Mouse (Mus musculus) forebrain, embryonic 14.5 days (tissue): ENCODE results near the gene Pkd1l2. TPM values are rescaled to one million over a fixed set of nuclear protein-coding genes. Genes with fewer than 3 reads are reported as not detected.

ENCODE experiments used
- ATAC-seq: fragments of 200-750 bp; cut with Nextera tagmentation; 2 replicates; pipeline ENCODE4 v1.8.0; 2017; ENCODE audit warnings: mild to moderate bottlenecking, moderate library complexity
- DNase-seq: peaks from one replicate; pipeline ENCODE4 v3.0.0-alpha.2; 2015; ENCODE audit warnings: low spot score
- H3K27ac ChIP-seq: fragments of 300-500 bp; sonication (generic); 2 replicates; pipeline ENCODE4 v1.5.1; 2014; ENCODE audit warnings: low read depth, mild to moderate bottlenecking, control low read depth, low read length, moderate library complexity
- H3K27me3 ChIP-seq: fragments of 300-500 bp; sonication (generic); replicated peaks from 2 replicates; pipeline ENCODE4 v1.6.1; 2014; ENCODE audit warnings: low read length, control low read depth, mixed read lengths; ENCODE audit not compliant: control insufficient read depth, insufficient read depth
- H3K36me3 ChIP-seq: fragments of 300-500 bp; sonication (generic); 2 replicates; pipeline ENCODE4 v1.6.1; 2014; ENCODE audit warnings: low read length, control low read depth; ENCODE audit not compliant: control insufficient read depth, insufficient read depth
- H3K4me1 ChIP-seq: fragments of 300-500 bp; sonication (generic); 2 replicates; pipeline ENCODE4 v1.6.1; 2014; ENCODE audit warnings: antibody characterized with exemption, low read length, control low read depth; ENCODE audit not compliant: control insufficient read depth, insufficient read depth
- H3K4me2 ChIP-seq: fragments of 300-500 bp; sonication (generic); 2 replicates; pipeline ENCODE4 v1.6.1; 2014; ENCODE audit warnings: mild to moderate bottlenecking, control low read depth, low read length
- H3K4me3 ChIP-seq: fragments of 300-500 bp; sonication (generic); 2 replicates; pipeline ENCODE4 v1.5.1; 2014; ENCODE audit warnings: low read depth, low read length, control low read depth
- H3K9ac ChIP-seq: fragments of 300-500 bp; sonication (generic); 2 replicates; pipeline ENCODE4 v1.6.1; 2014; ENCODE audit warnings: mild to moderate bottlenecking, low read length, control low read depth, moderate library complexity
- H3K9me3 ChIP-seq: fragments of 300-500 bp; sonication (generic); replicated peaks from 2 replicates; pipeline ENCODE4 v1.6.1; 2016; ENCODE audit warnings: low read length, control low read depth, mixed read lengths; ENCODE audit not compliant: control insufficient read depth
- WGBS: fragments of 180-500 bp; shearing (Covaris S2); extraction: QIAGEN DNeasy Blood & Tissue Kit; methylation state at CpG from one replicate; pipeline ENCODE4 v1.1.7; 2014; 5-methylcytosine and 5-hydroxymethylcytosine counted together
- polyA plus RNA-seq: library from polyadenylated mRNA; unstranded; fragments of >200 nt; fragmentation: Nextera tagmentation; extraction: Ambion mirVana; gene quantifications from 2 replicates; pipeline ENCODE4 v1.2.1, GENCODE M21; 2014

Gene Pkd1l2
- polyA plus RNA-seq, 1 experiment from 2014 or later = not detected

DNA sequence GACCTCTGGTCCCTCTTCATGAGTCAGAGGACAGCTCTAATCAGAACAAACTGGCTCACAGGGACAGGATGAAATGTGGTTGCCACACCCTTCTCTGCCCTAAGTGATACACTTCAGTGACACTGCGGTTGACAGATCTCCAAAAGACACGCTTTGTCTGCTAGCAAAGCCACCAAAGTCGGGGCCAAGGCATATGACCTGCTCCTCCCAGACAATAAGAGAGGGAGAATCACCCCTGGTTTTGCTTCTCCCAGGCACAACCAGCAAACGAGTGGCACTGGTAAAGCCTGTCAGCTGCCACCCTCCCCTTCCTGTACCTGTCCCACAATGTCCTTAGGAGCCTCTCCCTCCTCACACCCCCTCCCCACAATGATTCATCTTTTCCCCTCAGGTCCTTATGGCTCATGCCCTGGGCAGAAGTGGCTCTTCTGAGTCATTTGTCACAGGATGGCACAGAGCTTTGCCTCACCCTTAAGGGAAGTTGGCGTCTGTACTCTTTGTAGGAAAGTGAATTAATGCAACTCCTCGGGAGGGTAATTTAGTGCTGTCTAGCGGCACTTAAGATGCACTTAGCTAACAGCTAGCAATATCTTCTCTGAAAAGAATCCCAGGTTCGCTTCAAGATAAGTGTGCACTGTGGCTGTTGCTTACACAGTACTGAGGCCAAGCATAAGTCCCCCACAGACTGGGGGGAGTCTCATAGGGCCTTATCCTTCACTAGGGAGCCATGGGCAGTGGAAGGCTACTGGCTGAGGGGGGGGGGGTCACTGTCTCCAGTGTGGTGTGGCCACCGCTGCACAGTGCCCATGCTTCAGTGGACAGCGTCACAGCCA lies 7.7 kb downstream of the Pkd1l2 start:
- WGBS = 81% methylated on average over 10 of the region's 10 CpGs
- H3K4me2 ChIP-seq = no peak overlapping the region
- no peaks in the 10 kb centered on the region for H3K4me1 ChIP-seq
- no peak overlapping the region for H3K9ac ChIP-seq
- DNase-seq (peak; percentile 20), ATAC-seq (no peak)
- H3K36me3 ChIP-seq = no peaks in the 10 kb centered on the region
- H3K27me3 ChIP-seq = no peaks in the 10 kb centered on the region
- no peak overlapping the region for H3K4me3 ChIP-seq
- no peaks in the 10 kb centered on the region for H3K9me3 ChIP-seq
- H3K27ac ChIP-seq = no peak overlapping the region

DNA sequence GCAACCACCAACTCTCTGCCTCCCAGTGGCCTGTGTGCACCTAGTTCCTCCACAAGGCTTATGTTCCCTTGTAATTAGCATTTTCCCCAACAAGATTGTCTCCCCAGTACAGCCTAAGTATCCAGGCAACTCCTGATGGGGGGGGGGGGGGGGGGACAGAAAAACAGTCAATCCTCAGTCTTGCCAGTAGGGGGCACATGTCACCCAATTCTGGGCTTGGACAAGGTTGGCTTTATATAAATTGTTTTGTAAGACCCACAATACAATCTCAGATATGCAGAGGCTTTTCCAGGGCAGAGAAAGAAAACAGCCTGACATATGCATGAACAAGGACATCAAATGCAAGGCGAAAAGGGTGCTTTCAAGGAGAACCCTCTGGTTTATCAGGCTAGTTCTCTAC lies 12.5 kb downstream of the Pkd1l2 start:
- ATAC-seq (no peak), DNase-seq (peak; percentile 24)
- Histone ChIP-seq H3K27ac (no peak overlapping the region), H3K36me3 (no peaks in the 10 kb centered on the region), H3K9ac (no peak overlapping the region), H3K27me3 (no peaks in the 10 kb centered on the region), H3K4me1 (no peaks in the 10 kb centered on the region), H3K4me3 (no peak overlapping the region), H3K4me2 (no peak overlapping the region), H3K9me3 (no peaks in the 10 kb centered on the region)
- WGBS = 87% methylated on average over 1 of the region's 1 CpGs

DNA sequence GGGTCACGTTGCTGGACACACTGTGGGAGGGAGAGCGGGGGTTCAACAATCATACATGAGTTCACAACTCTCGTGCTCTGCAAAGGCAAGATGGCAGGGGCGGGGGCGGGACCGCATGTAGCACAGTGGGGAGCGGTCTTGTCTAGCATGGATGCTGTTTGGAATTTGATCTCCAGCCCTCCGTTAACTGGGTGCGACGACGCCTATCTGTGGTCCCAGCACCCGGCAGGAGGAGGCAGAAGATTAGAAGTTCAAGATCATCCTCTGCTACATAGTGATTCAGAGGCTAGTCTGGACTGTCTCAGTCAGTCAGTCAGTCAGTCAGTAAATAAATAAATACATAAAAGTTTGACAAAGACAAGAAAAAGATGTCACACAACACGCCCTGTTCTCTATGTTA lies 14.0 kb downstream of the Pkd1l2 start:
- Histone ChIP-seq H3K9ac (no peak overlapping the region), H3K27ac (no peak overlapping the region), H3K4me1 (no peaks in the 10 kb centered on the region), H3K36me3 (no peaks in the 10 kb centered on the region), H3K4me2 (no peak overlapping the region), H3K4me3 (no peak overlapping the region), H3K27me3 (no peaks in the 10 kb centered on the region), H3K9me3 (no peaks in the 10 kb centered on the region)
- 84% methylated on average over 13 of the region's 13 CpGs for WGBS
- DNase-seq (no peak), ATAC-seq (no peak)

DNA sequence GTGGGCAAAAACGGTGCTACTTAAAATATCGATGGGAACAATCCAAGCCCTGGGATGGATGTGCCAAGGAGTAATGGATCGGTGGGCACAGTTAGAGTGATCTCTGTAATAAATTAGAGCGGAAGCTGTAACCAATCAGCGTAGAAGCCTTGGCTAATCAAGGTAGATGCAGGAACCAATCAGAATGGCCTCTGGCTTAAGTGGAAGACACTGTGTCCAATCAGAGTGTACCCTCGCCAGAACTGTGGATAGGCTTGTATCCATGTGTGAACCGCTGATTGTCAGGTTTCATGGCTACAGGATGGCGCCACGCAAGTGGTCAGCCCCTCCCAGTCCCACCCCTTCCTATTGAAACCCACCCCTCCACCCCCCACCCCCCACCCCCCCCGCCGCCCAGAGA lies 14.9 kb downstream of the Pkd1l2 start:
- Histone ChIP-seq H3K4me3 (no peak overlapping the region), H3K27me3 (no peaks in the 10 kb centered on the region), H3K4me1 (no peaks in the 10 kb centered on the region), H3K9ac (no peak overlapping the region), H3K4me2 (no peak overlapping the region), H3K27ac (no peak overlapping the region), H3K36me3 (no peaks in the 10 kb centered on the region), H3K9me3 (no peaks in the 10 kb centered on the region)
- ATAC-seq (no peak), DNase-seq (no peak)
- WGBS = 87% methylated on average over 11 of the region's 11 CpGs

DNA sequence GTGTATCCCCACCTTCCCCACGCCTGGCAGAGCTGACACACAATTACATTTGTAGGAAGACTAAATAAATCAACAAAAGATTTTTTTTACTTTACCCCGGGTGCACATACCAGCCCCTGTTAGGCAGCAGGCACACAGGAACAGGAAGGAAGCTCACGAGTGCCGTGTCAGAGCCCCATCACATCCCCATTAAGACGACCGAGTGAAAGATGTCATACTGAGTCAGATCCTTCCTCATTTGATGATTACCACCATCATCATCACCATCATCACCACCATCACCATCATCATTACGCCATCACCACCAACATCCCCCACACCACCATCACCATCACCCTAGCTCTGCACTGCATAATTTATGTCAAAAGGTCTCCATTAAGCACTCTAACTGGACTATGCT lies 15.3 kb downstream of the Pkd1l2 start:
- Histone ChIP-seq H3K27me3 (no peaks in the 10 kb centered on the region), H3K4me2 (no peak overlapping the region), H3K4me3 (no peak overlapping the region), H3K4me1 (no peaks in the 10 kb centered on the region), H3K36me3 (no peaks in the 10 kb centered on the region), H3K9ac (no peak overlapping the region), H3K9me3 (no peaks in the 10 kb centered on the region; the same call in 1 of the 2 replicates), H3K27ac (no peak overlapping the region)
- ATAC-seq (no peak), DNase-seq (no peak)
- 90% methylated on average over 7 of the region's 7 CpGs for WGBS

DNA sequence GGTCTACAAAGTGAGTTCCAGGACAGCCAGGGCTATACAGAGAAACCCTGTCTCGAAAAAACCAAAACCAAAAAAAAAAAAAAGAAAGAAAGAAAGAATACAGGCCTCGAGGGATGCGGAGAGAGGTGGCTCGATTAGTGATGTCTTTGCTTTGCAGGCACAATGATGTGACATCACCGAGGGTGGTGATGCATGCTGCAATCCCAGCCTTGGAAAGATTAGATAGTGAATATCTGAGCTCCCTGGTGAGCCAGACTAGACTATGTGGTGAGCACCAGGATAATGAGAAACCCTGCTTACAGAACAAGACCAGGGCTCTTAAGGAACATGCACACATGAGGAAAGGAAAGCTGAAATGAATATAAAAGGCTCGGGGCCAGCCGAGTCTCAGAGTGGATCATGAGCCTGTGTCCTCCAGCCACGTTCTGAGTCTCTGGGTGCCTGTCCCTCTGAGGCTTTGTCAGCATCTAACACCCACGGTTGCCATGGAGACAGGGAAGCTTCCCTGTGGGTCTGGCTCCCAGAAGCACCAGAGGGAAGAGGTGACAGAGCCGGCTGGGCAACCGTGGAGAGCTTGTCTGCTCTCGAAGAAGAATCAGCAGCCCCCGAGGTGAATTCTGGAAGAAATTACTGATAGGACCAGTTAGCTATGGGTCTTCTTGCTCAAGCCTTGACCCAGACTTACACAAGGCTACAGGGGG lies 20.9 kb downstream of the Pkd1l2 start:
- H3K27ac ChIP-seq = no peak overlapping the region
- no peaks in the 10 kb centered on the region for H3K27me3 ChIP-seq
- no peaks in the 10 kb centered on the region; the same call in 1 of the 2 replicates for H3K9me3 ChIP-seq
- no peak overlapping the region for H3K4me2 ChIP-seq
- ATAC-seq = no peak
- H3K4me3 ChIP-seq = no peak overlapping the region
- no peaks in the 10 kb centered on the region for H3K36me3 ChIP-seq
- no peaks in the 10 kb centered on the region for H3K4me1 ChIP-seq
- peak; percentile 55 for DNase-seq
- WGBS = 63% methylated on average over 13 of the region's 13 CpGs
- H3K9ac ChIP-seq = no peak overlapping the region

DNA sequence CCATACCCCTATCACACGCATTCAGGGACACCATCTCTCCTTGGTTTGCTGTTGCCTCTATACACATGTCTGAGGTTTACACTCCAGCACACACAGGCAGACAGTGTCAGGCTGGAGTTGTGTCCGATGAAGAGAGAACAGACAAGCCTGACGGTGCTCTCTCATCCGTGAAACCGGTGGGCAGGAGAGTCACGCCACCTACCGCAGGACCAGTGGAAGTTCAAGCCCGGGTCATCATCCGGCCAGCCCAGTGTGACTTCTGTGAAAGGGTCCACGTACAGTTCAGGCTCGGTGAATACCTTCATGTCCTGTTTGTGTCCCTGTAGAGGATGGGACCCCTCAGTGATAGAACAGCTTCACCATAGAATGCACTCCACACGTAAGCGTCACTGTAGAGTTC lies 21.9 kb downstream of the Pkd1l2 start:
- no peak for DNase-seq
- 80% methylated on average over 13 of the region's 13 CpGs for WGBS

DNA sequence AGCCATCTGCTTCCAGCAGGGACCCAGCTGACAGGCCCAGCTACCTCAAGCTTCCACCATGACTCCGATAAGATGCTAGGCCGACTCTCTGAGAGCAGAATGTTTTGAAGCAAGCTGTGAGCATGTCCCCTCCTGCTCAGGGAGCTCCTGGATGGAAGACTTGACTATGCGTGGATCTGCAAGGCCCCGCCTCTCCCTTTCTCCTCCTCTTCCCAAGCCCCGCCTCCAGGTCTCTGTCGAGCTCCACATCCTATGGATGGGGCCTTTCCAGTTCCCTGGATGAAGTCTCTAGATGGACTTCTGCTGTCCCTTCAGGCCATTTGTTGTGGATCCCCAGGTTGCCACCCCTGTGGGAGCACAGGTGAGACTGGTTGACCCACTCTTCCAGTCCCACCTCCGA lies 23.2 kb downstream of the Pkd1l2 start:
- H3K27me3 ChIP-seq = no peaks in the 10 kb centered on the region
- DNase-seq = no peak
- 70% methylated on average over 7 of the region's 7 CpGs for WGBS
- H3K9me3 ChIP-seq = no peaks in the 10 kb centered on the region; the same call in 1 of the 2 replicates
- H3K36me3 ChIP-seq = no peaks in the 10 kb centered on the region
- H3K9ac ChIP-seq = no peak overlapping the region
- H3K27ac ChIP-seq = no peak overlapping the region
- no peak overlapping the region for H3K4me2 ChIP-seq
- no peaks in the 10 kb centered on the region for H3K4me1 ChIP-seq
- H3K4me3 ChIP-seq = no peak overlapping the region
- no peak for ATAC-seq

More for the DNA sequence above, 21.9 kb downstream of the Pkd1l2 start:
- Histone ChIP-seq H3K36me3 (no peaks in the 10 kb centered on the region), H3K4me2 (no peak overlapping the region), H3K27me3 (no peaks in the 10 kb centered on the region), H3K4me1 (no peaks in the 10 kb centered on the region), H3K4me3 (no peak overlapping the region), H3K9ac (no peak overlapping the region), H3K27ac (no peak overlapping the region), H3K9me3 (no peaks in the 10 kb centered on the region; the same call in 1 of the 2 replicates)
- no peak for ATAC-seq

DNA sequence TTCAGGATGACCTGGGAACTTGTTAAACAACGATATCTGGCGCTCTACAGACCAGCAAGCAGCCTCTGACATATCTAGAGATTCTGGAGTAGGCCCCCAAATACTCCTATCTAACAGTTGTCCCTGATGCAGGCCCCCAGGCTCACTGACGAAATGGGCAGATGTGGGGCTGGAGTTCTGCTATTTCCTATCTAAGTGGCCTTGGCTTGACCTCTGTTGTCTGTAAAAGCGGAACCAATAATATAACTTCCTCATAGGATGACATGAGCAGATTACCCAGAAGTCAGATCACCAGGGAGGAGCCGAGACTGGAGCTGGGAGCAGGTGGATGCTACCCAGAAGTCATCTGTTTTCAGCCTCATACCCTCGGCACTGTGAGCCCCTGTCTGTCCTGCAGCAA lies 27.2 kb downstream of the Pkd1l2 start:
- Histone ChIP-seq H3K4me3 (no peak overlapping the region), H3K36me3 (no peaks in the 10 kb centered on the region), H3K9me3 (no peaks in the 10 kb centered on the region), H3K9ac (no peak overlapping the region), H3K4me1 (no peaks in the 10 kb centered on the region), H3K27me3 (no peaks in the 10 kb centered on the region), H3K27ac (no peak overlapping the region), H3K4me2 (no peak overlapping the region)
- DNase-seq (no peak), ATAC-seq (no peak)
- WGBS = 89% methylated on average over 6 of the region's 6 CpGs
